Mouse (Mus musculus): ENCODE measurements at regions not wholly inside any gene's neighbourhood (a gene's known extent, or its start where the extent isn't known, plus 50 kb on each side); places are given as distances from the start of the nearest gene placed in this dataset.

GRCm38 (mm10) chr6:98846001-98846695 lies 503.6 kb upstream of the Gm765 start:
- H3K79me2 ChIP-seq (ENCODE audit: control insufficient read depth, insufficient read depth, low read length), result no peaks in the 10 kb centered on the region
- no peaks in the 10 kb centered on the region for H3K36me3 ChIP-seq (ENCODE audit: control insufficient read depth, insufficient read depth, low read length)
- no peaks in the 10 kb centered on the region for H3K4me1 ChIP-seq (ENCODE audit: control insufficient read depth, insufficient read depth, low read length)
- DNase-seq (ENCODE audit: extremely low read depth, low read depth, low spot score), result no peak
- H3K9ac ChIP-seq (ENCODE audit: low read depth, low read length), result no peak overlapping the region
- no peak overlapping the region for H3K27ac ChIP-seq (replicated peaks; ENCODE audit: insufficient read depth, low read depth, low read length)
- H3K27me3 ChIP-seq (ENCODE audit: control insufficient read depth, insufficient read depth, low read length), result no peaks in the 10 kb centered on the region; the same call in 1 of the 2 replicates
- TF ChIP-seq CTCF (IDR thresholded peaks at IDR 0.05; ENCODE audit: low read depth, low read length) (no peak), POLR2A (IDR thresholded peaks at IDR 0.05; ENCODE audit: extremely low read depth, insufficient read depth, low read length) (no peak)
- H3K4me3 ChIP-seq (ENCODE audit: insufficient read depth, low read depth, low read length), result no peak overlapping the region
- 78% methylated on average over 5 of the region's 5 CpGs for WGBS

- Histone ChIP-seq H3K27ac (replicated peaks; ENCODE audit: insufficient read depth, low read depth, low read length) (no peak overlapping the region), H3K27me3 (ENCODE audit: control insufficient read depth, insufficient read depth, low read length) (no peaks in the 10 kb centered on the region; the same call in 1 of the 2 replicates), H3K4me1 (ENCODE audit: control insufficient read depth, insufficient read depth, low read length) (no peaks in the 10 kb centered on the region), H3K9ac (ENCODE audit: low read depth, low read length) (no peak overlapping the region), H3K36me3 (ENCODE audit: control insufficient read depth, insufficient read depth, low read length) (no peaks in the 10 kb centered on the region), H3K4me3 (ENCODE audit: insufficient read depth, low read depth, low read length) (no peak overlapping the region), H3K79me2 (ENCODE audit: control insufficient read depth, insufficient read depth, low read length) (no peaks in the 10 kb centered on the region)
- TF ChIP-seq POLR2A (IDR thresholded peaks at IDR 0.05; ENCODE audit: extremely low read depth, insufficient read depth, low read length) (no peak), CTCF (IDR thresholded peaks at IDR 0.05; ENCODE audit: low read depth, low read length) (no peak)
- no peak for DNase-seq (ENCODE audit: extremely low read depth, low read depth, low spot score)
- WGBS, result 82% methylated on average over 5 of the region's 5 CpGs
These were observed 501.0 kb upstream of the Gm765 start for GRCm38 (mm10) chr6:98843598-98843997.

GRCm38 (mm10) chr6:98842924-98843323 lies 500.4 kb upstream of the Gm765 start:
- Histone ChIP-seq H3K27ac (replicated peaks; ENCODE audit: insufficient read depth, low read depth, low read length) (no peak overlapping the region), H3K4me1 (ENCODE audit: control insufficient read depth, insufficient read depth, low read length) (no peaks in the 10 kb centered on the region), H3K36me3 (ENCODE audit: control insufficient read depth, insufficient read depth, low read length) (no peaks in the 10 kb centered on the region), H3K9ac (ENCODE audit: low read depth, low read length) (no peak overlapping the region), H3K4me3 (ENCODE audit: insufficient read depth, low read depth, low read length) (no peak overlapping the region), H3K27me3 (ENCODE audit: control insufficient read depth, insufficient read depth, low read length) (no peaks in the 10 kb centered on the region), H3K79me2 (ENCODE audit: control insufficient read depth, insufficient read depth, low read length) (no peaks in the 10 kb centered on the region)
- WGBS, result 65% methylated on average over 4 of the region's 4 CpGs
- TF ChIP-seq POLR2A (IDR thresholded peaks at IDR 0.05; ENCODE audit: extremely low read depth, insufficient read depth, low read length), result no peak
- TF ChIP-seq CTCF (IDR thresholded peaks at IDR 0.05; ENCODE audit: low read depth, low read length), result no peak
- no peak for DNase-seq (ENCODE audit: extremely low read depth, low read depth, low spot score)

- DNase-seq (ENCODE audit: extremely low read depth, low read depth, low spot score), result no peak
- H3K36me3 ChIP-seq (ENCODE audit: control insufficient read depth, insufficient read depth, low read length), result no peaks in the 10 kb centered on the region
- 81% methylated on average over 7 of the region's 7 CpGs for WGBS
These were observed 491.4 kb upstream of the Gm765 start for GRCm38 (mm10) chr6:98833922-98834321.

GRCm38 (mm10) chr6:98830191-98830590 lies 487.6 kb upstream of the Gm765 start:
- Histone ChIP-seq H3K79me2 (ENCODE audit: control insufficient read depth, insufficient read depth, low read length) (no peaks in the 10 kb centered on the region), H3K4me1 (ENCODE audit: control insufficient read depth, insufficient read depth, low read length) (no peaks in the 10 kb centered on the region), H3K9ac (ENCODE audit: low read depth, low read length) (no peak overlapping the region), H3K27me3 (ENCODE audit: control insufficient read depth, insufficient read depth, low read length) (no peaks in the 10 kb centered on the region), H3K36me3 (ENCODE audit: control insufficient read depth, insufficient read depth, low read length) (no peaks in the 10 kb centered on the region), H3K4me3 (ENCODE audit: insufficient read depth, low read depth, low read length) (no peak overlapping the region), H3K27ac (replicated peaks; ENCODE audit: insufficient read depth, low read depth, low read length) (no peak overlapping the region)
- DNase-seq (ENCODE audit: extremely low read depth, low read depth, low spot score), result no peak
- TF ChIP-seq POLR2A (IDR thresholded peaks at IDR 0.05; ENCODE audit: extremely low read depth, insufficient read depth, low read length) (no peak), CTCF (IDR thresholded peaks at IDR 0.05; ENCODE audit: low read depth, low read length) (no peak)
- 77% methylated on average over 4 of the region's 4 CpGs for WGBS

More at GRCm38 (mm10) chr6:98833922-98834321, 491.4 kb upstream of the Gm765 start:
- Histone ChIP-seq H3K27me3 (ENCODE audit: control insufficient read depth, insufficient read depth, low read length) (no peaks in the 10 kb centered on the region), H3K4me3 (ENCODE audit: insufficient read depth, low read depth, low read length) (no peak overlapping the region), H3K9ac (ENCODE audit: low read depth, low read length) (no peak overlapping the region), H3K4me1 (ENCODE audit: control insufficient read depth, insufficient read depth, low read length) (no peaks in the 10 kb centered on the region), H3K79me2 (ENCODE audit: control insufficient read depth, insufficient read depth, low read length) (no peaks in the 10 kb centered on the region), H3K27ac (replicated peaks; ENCODE audit: insufficient read depth, low read depth, low read length) (no peak overlapping the region)
- TF ChIP-seq CTCF (IDR thresholded peaks at IDR 0.05; ENCODE audit: low read depth, low read length) (no peak), POLR2A (IDR thresholded peaks at IDR 0.05; ENCODE audit: extremely low read depth, insufficient read depth, low read length) (no peak)

GRCm38 (mm10) chr6:98808046-98808445 lies 465.5 kb upstream of the Gm765 start:
- 82% methylated on average over 1 of the region's 1 CpGs for WGBS
- Histone ChIP-seq H3K27ac (replicated peaks; ENCODE audit: insufficient read depth, low read depth, low read length) (no peak overlapping the region), H3K4me3 (ENCODE audit: insufficient read depth, low read depth, low read length) (no peak overlapping the region), H3K36me3 (ENCODE audit: control insufficient read depth, insufficient read depth, low read length) (no peaks in the 10 kb centered on the region), H3K9ac (ENCODE audit: low read depth, low read length) (no peak overlapping the region), H3K27me3 (ENCODE audit: control insufficient read depth, insufficient read depth, low read length) (no peaks in the 10 kb centered on the region), H3K4me1 (ENCODE audit: control insufficient read depth, insufficient read depth, low read length) (no peaks in the 10 kb centered on the region), H3K79me2 (ENCODE audit: control insufficient read depth, insufficient read depth, low read length) (no peaks in the 10 kb centered on the region)
- no peak for DNase-seq (ENCODE audit: extremely low read depth, low read depth, low spot score)
- TF ChIP-seq CTCF (IDR thresholded peaks at IDR 0.05; ENCODE audit: low read depth, low read length) (no peak), POLR2A (IDR thresholded peaks at IDR 0.05; ENCODE audit: extremely low read depth, insufficient read depth, low read length) (no peak)
